Comparison of ENCODE assay signal across 8 mouse cellular contexts in the genomic region with DNA sequence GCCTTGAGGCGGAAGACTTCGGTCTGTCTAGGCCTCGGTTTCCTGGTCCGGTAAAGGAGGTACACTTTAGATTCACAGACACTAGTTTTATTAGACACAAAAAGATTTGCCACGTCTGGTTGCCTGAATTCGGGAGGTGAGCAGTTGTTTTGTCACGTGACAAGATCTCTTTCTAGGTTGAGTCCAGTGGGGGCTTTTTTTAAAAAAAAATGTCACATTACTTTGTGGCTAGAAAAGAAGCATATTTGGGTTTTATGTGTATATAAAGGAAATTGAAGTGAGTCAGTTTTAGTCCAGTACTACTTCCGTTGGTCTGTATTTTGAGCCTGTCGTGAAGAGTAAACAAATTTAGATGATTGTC. TPM values are rescaled to one million over a fixed set of nuclear protein-coding genes. Genes with fewer than 3 reads are reported as not detected.
DNase-seq lines count a peak whose midpoint lies in the region; ATAC-seq and TF ChIP-seq lines count a peak whose summit lies in the region.

No protein-coding gene starts in this region.

- H3K27me3 ChIP-seq in embryonic facial prominence, embryonic 11.5 days (ENCODE audit: control insufficient read depth, insufficient read depth, low read length), result no peaks in the 10 kb centered on the region
- H3K27me3 ChIP-seq in intestine, embryonic 14.5 days (replicated peaks; ENCODE audit: control insufficient read depth, insufficient read depth, low read length), result no peaks in the 10 kb centered on the region
- H3K27me3 ChIP-seq in neural tube, embryonic 12.5 days (replicated peaks), result no peaks in the 10 kb centered on the region

- H3K9me3 ChIP-seq in embryonic facial prominence, embryonic 11.5 days (replicated peaks; ENCODE audit: control insufficient read depth, low read length), result no peaks in the 10 kb centered on the region
- H3K9me3 ChIP-seq in intestine, embryonic 14.5 days (ENCODE audit: control insufficient read depth, low read length), result no peaks in the 10 kb centered on the region
- no peaks in the 10 kb centered on the region for H3K9me3 ChIP-seq in neural tube, embryonic 12.5 days

- H3K27ac ChIP-seq in layer of hippocampus, adult 2 months, result no peak overlapping the region
- H3K27ac ChIP-seq in embryonic facial prominence, embryonic 11.5 days (replicated peaks; ENCODE audit: low read depth, low read length), result no peak overlapping the region; the same call in 1 of the 2 replicates
- H3K27ac ChIP-seq in intestine, embryonic 14.5 days (ENCODE audit: low read depth), result peak overlapping the region; percentile 34; the same call in 1 of the 2 replicates
- no peak overlapping the region for H3K27ac ChIP-seq in neural tube, embryonic 12.5 days

- no peak for TF ChIP-seq CTCF in layer of hippocampus, adult 2 months (conservative IDR thresholded peaks at IDR 0.05)

- H3K4me1 ChIP-seq in embryonic facial prominence, embryonic 11.5 days (ENCODE audit: control insufficient read depth, insufficient read depth, low read length), result no peaks in the 10 kb centered on the region
- no peaks in the 10 kb centered on the region for H3K4me1 ChIP-seq in intestine, embryonic 14.5 days (replicated peaks; ENCODE audit: control insufficient read depth, insufficient read depth, low read length)
- H3K4me1 ChIP-seq in neural tube, embryonic 12.5 days, result no peaks in the 10 kb centered on the region

- under 1% methylated on average over 9 of the region's 9 CpGs for WGBS in embryonic facial prominence, embryonic 11.5 days
- WGBS in intestine, embryonic 14.5 days, result under 1% methylated on average over 9 of the region's 9 CpGs
- under 1% methylated on average over 9 of the region's 9 CpGs for WGBS in neural tube, embryonic 12.5 days

- peak overlapping the region; percentile 66 for H3K9ac ChIP-seq in embryonic facial prominence, embryonic 11.5 days (replicated peaks; ENCODE audit: low read length)
- peak overlapping the region; percentile 71 for H3K9ac ChIP-seq in intestine, embryonic 14.5 days (ENCODE audit: low read length)
- peak overlapping the region; percentile 55; the same call in 1 of the 2 replicates for H3K9ac ChIP-seq in neural tube, embryonic 12.5 days

- H3K4me3 ChIP-seq in layer of hippocampus, adult 2 months, result peak overlapping the region; percentile 89
- peak overlapping the region; percentile 73 for H3K4me3 ChIP-seq in embryonic facial prominence, embryonic 11.5 days (ENCODE audit: low read depth, low read length)
- H3K4me3 ChIP-seq in intestine, embryonic 14.5 days (ENCODE audit: low read depth, low read length), result peak overlapping the region; percentile 95
- H3K4me3 ChIP-seq in neural tube, embryonic 12.5 days, result peak overlapping the region; percentile 78

- no peak for DNase-seq in layer of hippocampus, adult 2 months (ENCODE audit: low spot score in 2 of 2)
- no peak for DNase-seq in layer of hippocampus, adult 9-10 months (ENCODE audit: low spot score)
- DNase-seq in embryonic facial prominence, embryonic 11.5 days (ENCODE audit: low spot score), result no peak
- DNase-seq in intestine, embryonic 14.5 days (ENCODE audit: low spot score), result no peak
- no peak for DNase-seq in cerebellum, adult 11 months
- DNase-seq in retina, embryonic 14.5 days (ENCODE audit: low spot score), result no peak
- DNase-seq in right cerebral cortex, postnatal 10 days (ENCODE audit: low spot score in 2 of 2), result no peak

- ATAC-seq in embryonic facial prominence, embryonic 11.5 days (replicated peaks; ENCODE audit: insufficient number of reproducible peaks, low FRiP score, low TSS enrichment, low read depth), result no peak
- no peak for ATAC-seq in intestine, embryonic 14.5 days (replicated peaks; ENCODE audit: low FRiP score, low TSS enrichment, low read depth)
- ATAC-seq in neural tube, embryonic 12.5 days (ENCODE audit: low FRiP score, low read depth), result no peak; the same call in 1 of the 2 replicates

- H3K36me3 ChIP-seq in embryonic facial prominence, embryonic 11.5 days (replicated peaks; ENCODE audit: control insufficient read depth, insufficient read depth, low read depth, low read length), result no peaks in the 10 kb centered on the region
- peaks cover 4% of the 10 kb centered on the region for H3K36me3 ChIP-seq in intestine, embryonic 14.5 days (ENCODE audit: control insufficient read depth, insufficient read depth, low read length)
- H3K36me3 ChIP-seq in neural tube, embryonic 12.5 days, result peaks cover 4% of the 10 kb centered on the region; the same call in 1 of the 2 replicates

- H3K4me2 ChIP-seq in embryonic facial prominence, embryonic 11.5 days (ENCODE audit: low read depth, low read length), result peak overlapping the region; percentile 28
- peak overlapping the region; percentile 54 for H3K4me2 ChIP-seq in intestine, embryonic 14.5 days (ENCODE audit: low read length)
- H3K4me2 ChIP-seq in neural tube, embryonic 12.5 days (replicated peaks), result peak overlapping the region; percentile 65

RNA-seq across cellular contexts. Expression of a gene that starts 0.4 kb away (rescaled TPM):
- total RNA-seq in layer of hippocampus, adult 2 months (2021), result 1 to 10 TPM in 1 of 2 experiments, under 1 TPM in 1; 1.00 to 1.5 TPM
- polyA plus RNA-seq in embryonic facial prominence, embryonic 11.5 days (2014; fragmentation: Nextera tagmentation; extraction: Ambion mirVana), result 75.3 and 75.8 TPM in 2 replicates
- 56.9 and 66.5 TPM in 2 replicates for polyA plus RNA-seq in intestine, embryonic 14.5 days (2014; fragmentation: Nextera tagmentation; extraction: Ambion mirVana)
- 40.6 and 41.5 TPM in 2 replicates for polyA plus RNA-seq in neural tube, embryonic 12.5 days (2016; fragmentation: Nextera tagmentation; extraction: Ambion mirVana)

RNA-seq across cellular contexts. Expression of a gene that starts 43.3 kb away (rescaled TPM):
- total RNA-seq in layer of hippocampus, adult 2 months (2021), result 10 to 100 TPM; 19.6 to 21.7 TPM
- 9.7 and 10.9 TPM in 2 replicates for polyA plus RNA-seq in embryonic facial prominence, embryonic 11.5 days (2014; fragmentation: Nextera tagmentation; extraction: Ambion mirVana)
- polyA plus RNA-seq in intestine, embryonic 14.5 days (2014; fragmentation: Nextera tagmentation; extraction: Ambion mirVana), result 9.3 and 10.6 TPM in 2 replicates
- 9.2 and 9.9 TPM in 2 replicates for polyA plus RNA-seq in neural tube, embryonic 12.5 days (2016; fragmentation: Nextera tagmentation; extraction: Ambion mirVana)
